Mouse (Mus musculus) embryonic fibroblast, embryonic 13.5 days (primary cell): Measurements from ENCODE around the gene Macrod1.

Source experiments
- CTCF ChIP-seq: IDR thresholded peaks from 2 replicates; pipeline ENCODE4 v1.5.1; 2011; ENCODE audit warnings: mild to moderate bottlenecking, control low read depth, low read length, moderate library complexity, borderline replicate concordance; ENCODE audit not compliant: insufficient read depth
- POLR2A ChIP-seq: IDR thresholded peaks from 2 replicates; pipeline ENCODE4 v1.6.1; 2011; ENCODE audit warnings: low read depth, mild to moderate bottlenecking, control low read depth, low read length, moderate library complexity

DNA sequence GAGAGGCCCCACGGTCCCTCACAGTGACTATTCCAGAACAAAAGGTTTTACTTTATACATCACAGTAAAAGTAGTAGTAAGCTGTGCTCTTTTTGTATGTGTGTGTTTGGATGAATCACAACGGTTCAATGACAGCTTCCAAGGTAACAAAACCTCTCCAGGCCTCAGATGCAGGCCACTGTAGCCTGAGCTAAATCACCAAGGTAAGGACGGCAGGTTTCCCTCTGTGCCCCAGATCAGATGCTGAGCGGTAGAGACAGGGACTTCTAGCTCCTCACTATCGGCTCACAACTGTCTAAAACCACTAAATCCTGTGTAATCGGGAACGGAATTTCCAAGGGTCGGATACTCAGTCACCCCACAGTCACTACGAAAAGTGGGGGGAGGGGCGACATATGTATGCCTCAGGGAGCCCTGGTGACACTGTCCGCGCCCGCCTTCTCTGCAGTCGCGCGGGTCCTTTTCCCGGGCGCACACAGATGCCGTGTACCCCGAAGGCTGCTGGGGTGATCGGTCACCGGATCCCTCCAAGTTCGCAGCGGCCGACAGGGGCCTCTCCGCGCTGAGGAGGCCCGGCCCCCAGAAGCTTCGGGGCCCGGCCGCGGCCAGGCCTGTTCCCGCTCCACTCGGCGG, 17.4 kb upstream of the Macrod1 start:
- TF ChIP-seq CTCF (no peak), POLR2A (no peak)
